Mouse (Mus musculus) fat pad, adult 2 months (tissue): Measurements from ENCODE around the gene Scand1.

Source experiments
- DNase-seq: peaks from one replicate; pipeline ENCODE4 v3.0.0-alpha.2; 2011; ENCODE audit warnings: low read depth, low spot score; ENCODE audit errors: extremely low read depth

Scand1 gene

GRCm38 (mm10) chr2:156309948-156310347 is 2.6 kb downstream of the Scand1 start:
- DNase-seq, result no peak

DNA sequence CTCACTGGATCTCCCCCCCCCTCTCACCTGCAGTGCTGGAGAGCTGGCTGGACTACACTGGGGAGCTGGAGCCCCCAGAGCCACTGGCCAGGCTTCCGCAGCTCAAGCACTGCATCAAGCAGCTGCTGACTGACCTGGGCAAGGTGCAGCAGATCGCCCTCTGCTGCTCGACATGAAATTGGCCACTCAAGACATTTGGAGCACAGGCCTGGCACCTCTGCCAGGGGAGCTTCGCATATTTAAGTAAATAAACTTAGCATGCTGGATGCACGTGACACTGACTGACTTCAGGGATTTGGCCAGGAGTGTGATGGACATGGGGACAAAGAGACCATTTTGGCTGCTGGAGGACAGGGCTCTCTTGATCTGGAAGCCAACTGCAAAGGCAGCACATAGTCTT is 5.2 kb downstream of the Scand1 start:
- no peak for DNase-seq

GRCm38 (mm10) chr2:156305818-156306217 is 6.7 kb downstream of the Scand1 start:
- DNase-seq, result no peak

DNA sequence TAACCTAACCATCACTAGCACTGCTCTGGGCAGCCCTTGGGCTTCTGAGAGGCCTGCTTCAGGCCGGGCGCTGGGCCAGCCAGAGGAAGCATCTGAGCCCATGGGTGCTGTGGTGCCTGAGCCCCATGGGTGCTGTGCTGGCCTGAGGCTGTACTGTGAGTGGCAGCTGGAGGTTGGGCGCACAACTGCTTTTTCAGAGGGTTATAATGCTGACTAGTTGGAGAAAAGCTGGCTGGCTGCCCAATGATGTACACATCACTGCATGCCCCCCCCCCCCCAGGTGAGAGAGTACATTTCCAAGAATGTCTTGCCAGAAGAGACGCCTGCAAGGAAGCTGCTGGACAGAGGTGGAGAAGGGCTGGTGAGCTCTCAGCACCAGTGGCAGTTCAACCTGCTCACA is 8.2 kb downstream of the Scand1 start:
- no peak for DNase-seq

- no peak for DNase-seq
Observed at GRCm38 (mm10) chr2:156302063-156302462, 10.4 kb downstream of the Scand1 start.

- no peak for DNase-seq
Observed at GRCm38 (mm10) chr2:156298458-156298857, 14.0 kb downstream of the Scand1 start.

GRCm38 (mm10) chr2:156297653-156298052 is 14.9 kb downstream of the Scand1 start:
- DNase-seq, result no peak

- no peak for DNase-seq
Observed at GRCm38 (mm10) chr2:156296190-156296589, 16.3 kb downstream of the Scand1 start.

- no peak for DNase-seq
Observed at GRCm38 (mm10) chr2:156295601-156296063, 16.9 kb downstream of the Scand1 start.

GRCm38 (mm10) chr2:156291998-156292397 is 20.5 kb downstream of the Scand1 start:
- DNase-seq, result no peak

GRCm38 (mm10) chr2:156289552-156290160 is 22.8 kb downstream of the Scand1 start:
- DNase-seq, result no peak

GRCm38 (mm10) chr2:156288222-156288621 is 24.3 kb downstream of the Scand1 start:
- no peak for DNase-seq

GRCm38 (mm10) chr2:156286733-156287132 is 25.8 kb downstream of the Scand1 start:
- no peak for DNase-seq

DNA sequence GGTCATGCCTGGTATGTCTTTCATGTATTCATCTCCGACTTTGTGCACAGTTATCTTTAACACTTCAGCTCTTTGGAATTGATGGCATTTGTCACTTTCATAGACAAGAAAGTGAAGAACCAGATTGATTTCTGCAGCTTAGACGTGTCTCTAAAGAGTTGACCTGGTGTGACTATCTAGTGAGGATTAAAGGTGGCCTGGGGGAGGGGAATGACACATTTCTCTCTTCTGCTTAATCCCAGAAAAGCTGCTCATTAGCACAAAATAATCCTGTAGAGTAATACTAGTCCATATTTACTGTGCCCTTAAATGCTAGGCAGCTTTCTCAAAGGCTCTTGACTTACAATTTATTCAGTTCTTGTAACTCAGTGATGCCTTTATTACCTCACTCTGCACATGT is 27.3 kb downstream of the Scand1 start:
- no peak for DNase-seq

DNA sequence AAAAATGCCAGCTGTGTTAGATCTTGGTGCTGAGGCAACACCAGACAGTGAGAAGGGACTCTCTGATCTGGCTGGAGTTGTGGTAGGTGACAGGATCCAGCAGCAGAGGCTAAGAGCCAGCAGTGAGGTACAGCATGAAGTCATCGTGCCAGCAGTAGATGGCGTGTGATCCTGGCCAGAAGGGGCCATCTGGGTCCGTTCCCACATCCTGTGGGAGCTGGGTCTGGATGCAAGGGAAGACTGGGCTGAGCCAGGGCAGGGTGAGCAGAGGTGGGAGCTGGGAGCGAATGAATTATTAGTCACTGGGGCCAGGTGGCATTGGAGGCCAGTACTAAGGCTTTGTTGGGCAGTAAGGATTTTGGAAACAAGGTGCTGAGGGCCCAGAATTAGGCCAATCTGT is 31.3 kb downstream of the Scand1 start:
- DNase-seq, result peak; percentile 1

DNA sequence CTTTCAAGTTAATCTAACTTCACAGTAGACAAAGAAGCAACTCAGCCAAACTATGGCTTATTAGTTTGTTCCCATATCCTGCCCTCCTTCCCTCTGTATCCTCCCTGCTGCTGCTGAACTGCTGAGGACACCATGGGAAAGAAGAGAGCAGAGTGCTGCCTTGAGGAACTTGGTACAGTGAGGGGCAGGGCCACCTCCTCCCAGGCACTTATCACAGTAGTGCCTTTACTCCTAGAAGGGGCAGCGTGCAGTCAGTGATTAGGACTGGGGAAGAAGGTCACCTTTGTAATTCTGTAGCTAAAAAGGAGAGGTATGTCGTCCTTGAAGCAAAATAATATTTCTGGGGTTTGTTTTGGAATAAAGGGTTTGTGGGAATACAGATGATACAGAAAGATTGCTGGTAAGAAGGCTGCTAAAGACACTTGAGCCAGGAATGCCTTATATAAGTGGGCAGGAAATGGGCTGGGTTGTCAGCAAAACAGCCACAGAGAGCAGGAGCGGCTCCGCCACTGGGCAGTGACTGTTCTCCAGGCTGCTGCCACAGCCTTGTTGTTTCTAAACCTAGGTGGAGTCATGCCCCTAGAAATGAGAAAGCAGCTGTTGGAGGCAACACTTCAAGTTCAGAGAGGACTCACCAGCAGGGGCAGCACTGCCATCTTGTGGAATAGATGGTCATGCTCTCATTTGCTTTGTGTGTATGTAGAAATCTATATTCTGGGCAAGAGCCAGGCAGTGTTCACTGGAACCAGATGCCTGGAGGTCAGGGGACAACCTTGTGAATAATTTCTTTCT is 34.1 kb downstream of the Scand1 start:
- peak; percentile 16 for DNase-seq

GRCm38 (mm10) chr2:156272553-156272952 is 40.0 kb downstream of the Scand1 start:
- DNase-seq, result no peak

GRCm38 (mm10) chr2:156267636-156268035 is 44.9 kb downstream of the Scand1 start:
- DNase-seq, result no peak

DNA sequence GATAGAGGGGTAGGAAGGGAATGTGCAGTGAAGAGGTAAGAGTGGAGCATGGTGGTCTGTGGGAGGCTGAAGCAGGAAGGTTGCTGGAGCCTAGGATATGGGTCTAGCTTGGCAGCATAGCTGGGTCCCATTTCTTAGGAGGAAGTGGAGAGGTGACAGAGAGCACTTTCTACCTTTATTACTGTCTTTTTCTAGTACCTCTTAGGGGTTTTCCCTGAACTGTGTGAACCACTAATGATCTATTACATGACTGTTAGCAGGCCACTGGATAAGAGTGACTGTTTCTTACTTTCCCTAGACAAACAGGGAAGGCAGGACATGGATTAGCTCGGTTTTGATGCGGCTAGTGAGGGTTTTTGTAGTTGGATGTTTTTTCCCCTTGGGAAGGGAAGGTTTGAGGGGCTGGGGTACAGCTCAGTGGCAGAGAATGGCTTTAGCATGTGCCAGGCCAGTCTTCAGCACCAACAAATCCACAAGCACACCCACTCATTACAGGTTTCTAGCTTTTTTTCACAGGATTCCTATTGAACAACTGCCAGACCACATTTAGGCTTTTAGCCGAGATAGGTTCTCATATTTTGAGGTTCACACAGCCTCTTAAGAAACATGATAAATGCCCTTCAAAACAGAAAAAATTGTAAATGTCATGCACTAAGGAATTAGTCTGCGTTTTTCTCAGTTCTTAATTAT is 49.2 kb downstream of the Scand1 start:
- DNase-seq, result no peak
